15 mouse cellular contexts compared by ENCODE assay signal in the genomic region with DNA sequence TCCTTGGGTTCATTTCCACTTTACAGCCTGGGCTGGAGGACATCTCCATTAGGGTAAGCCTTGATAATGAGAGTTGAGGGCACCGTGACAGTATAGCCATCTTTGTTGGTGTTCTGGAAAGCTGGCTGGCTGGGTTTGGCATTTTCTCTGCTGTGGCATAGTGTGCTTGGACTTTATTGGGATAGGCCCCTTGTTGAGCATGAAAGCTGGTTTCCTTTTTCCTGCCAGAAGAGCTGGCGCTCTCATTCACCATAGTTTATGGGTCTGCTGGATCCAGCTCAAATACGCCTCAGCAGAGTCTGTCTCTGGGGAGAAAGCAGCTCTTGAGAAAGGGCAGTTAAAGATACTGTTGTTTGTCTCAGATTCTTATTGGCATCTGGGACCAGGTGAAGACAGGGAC.
DNase-seq lines count a peak whose midpoint lies in the region; ATAC-seq and TF ChIP-seq lines count a peak whose summit lies in the region.
"Had no signal": no experiment of that assay in that cellular context is flagged by ENCODE, and none has a peak within 500 bp of the region (broad histone marks: within the 10 kb centered on the region; RNA-seq: fewer than 3 reads in every experiment).

No protein-coding gene starts in this region.

- no peaks in the 10 kb centered on the region for H3K9me3 ChIP-seq in intestine, postnatal 0 days (ENCODE audit: control insufficient read depth)
- H3K9me3 ChIP-seq: intestine, embryonic 15.5 days; limb, embryonic 15.5 days; neural tube, embryonic 15.5 days had no signal

- no peaks in the 10 kb centered on the region for H3K27me3 ChIP-seq in intestine, postnatal 0 days (replicated peaks; ENCODE audit: control insufficient read depth, insufficient read depth, low read length)
- H3K27me3 ChIP-seq: intestine, embryonic 15.5 days; limb, embryonic 15.5 days; neural tube, embryonic 15.5 days had no signal

- TF ChIP-seq CTCF in intestine, postnatal 0 days (IDR thresholded peaks at IDR 0.05; ENCODE audit: low read depth) = no peak

- WGBS in intestine, postnatal 0 days = 91% methylated on average over 3 of the region's 3 CpGs

- no peak overlapping the region for H3K4me3 ChIP-seq in intestine, postnatal 0 days (ENCODE audit: low read depth, low read length)
- H3K4me3 ChIP-seq: intestine, embryonic 15.5 days; limb, embryonic 15.5 days; neural tube, embryonic 15.5 days had no signal

- no peak overlapping the region for H3K27ac ChIP-seq in intestine, postnatal 0 days (ENCODE audit: low read depth, low read length)
- H3K27ac ChIP-seq: intestine, embryonic 15.5 days; limb, embryonic 15.5 days; neural tube, embryonic 15.5 days; stomach, postnatal 0 days had no signal

- ATAC-seq in intestine, postnatal 0 days = no peak
- ATAC-seq: intestine, embryonic 15.5 days had no signal

- peak; percentile 6 for DNase-seq in cerebellum, adult 9-10 months
- no peak for DNase-seq in cerebellum, adult 8-10 months
- DNase-seq in cerebellum, postnatal 14 days = peak; percentile 15 to 49
- peak; percentile 37 for DNase-seq in layer of hippocampus, adult 9-10 months (ENCODE audit: low spot score)
- DNase-seq in right cerebral cortex, adult 2 months (ENCODE audit: low spot score in 2 of 2) = peak; percentile 40 to 62
- DNase-seq in testis, postnatal 10 days (ENCODE audit: low spot score) = no peak
- no peak for DNase-seq in c-Kit-positive CD71-positive TER-119-positive erythroid progenitor cells, embryonic 14.5 days (ENCODE audit: low spot score)
- DNase-seq: heart, postnatal 4 days; kidney, postnatal 36 days; lung, embryonic 14.5 days had no signal

- H3K4me1 ChIP-seq in intestine, postnatal 0 days (replicated peaks; ENCODE audit: control insufficient read depth, insufficient read depth, low read length) = no peaks in the 10 kb centered on the region
- H3K4me1 ChIP-seq: intestine, embryonic 15.5 days; neural tube, embryonic 15.5 days had no signal

- no peaks in the 10 kb centered on the region for H3K36me3 ChIP-seq in intestine, postnatal 0 days (ENCODE audit: control insufficient read depth, insufficient read depth)
- H3K36me3 ChIP-seq: intestine, embryonic 15.5 days; limb, embryonic 15.5 days; neural tube, embryonic 15.5 days had no signal

- no peak overlapping the region for H3K9ac ChIP-seq in intestine, postnatal 0 days (ENCODE audit: low read depth, low read length)
- H3K9ac ChIP-seq: intestine, embryonic 15.5 days; limb, embryonic 15.5 days; lung, embryonic 14.5 days; neural tube, embryonic 15.5 days had no signal

- no peak overlapping the region for H3K4me2 ChIP-seq in intestine, postnatal 0 days (replicated peaks; ENCODE audit: low read depth)
- H3K4me2 ChIP-seq: intestine, embryonic 15.5 days; limb, embryonic 15.5 days; lung, embryonic 14.5 days; neural tube, embryonic 15.5 days had no signal

Comparison
In these comparisons a context has a peak if more than half of its experiments do, and no peak if none do; other contexts are left out.
1. DNase-seq: peak in cerebellum, adult 9-10 months (single experiment), cerebellum, postnatal 14 days (2 of 2), layer of hippocampus, adult 9-10 months (single experiment) and right cerebral cortex, adult 2 months (2 of 2); none in cerebellum, adult 8-10 months (single experiment), testis, postnatal 10 days (single experiment) and c-Kit-positive CD71-positive TER-119-positive erythroid progenitor cells, embryonic 14.5 days (single experiment).